Mouse (Mus musculus) adrenal gland, adult 2 months (tissue): Measurements from ENCODE around the gene Foxj3. TPM values are rescaled to one million over a fixed set of nuclear protein-coding genes. Genes with fewer than 3 reads are reported as not detected.
A peak's percentile ranks its signal among the peaks of the same experiment; 100 is the strongest.
"Not testable (repeated sequence)": the region's sequence is repeated elsewhere in the genome, so short reads cannot be mapped to it uniquely, and the experiment has no call there.

Experiments used
- DNase-seq: peaks from one replicate; pipeline ENCODE4 v3.0.0; 2021
- long read RNA-seq: library from polyadenylated mRNA; stranded (forward); transcript quantifications from one replicate; pipeline ENCODE4 v2.0.0, GENCODE M21; 2021
- polyA plus RNA-seq: library from polyadenylated mRNA; depleted of rRNA; stranded (reverse); fragments of >200 nt; gene quantifications from 2 replicates; pipeline ENCODE4 v1.2.3, GENCODE M21; 2012; rRNA removed
- total RNA-seq, 2 experiments: library from RNA; stranded (reverse); gene quantifications; 2 replicates each; pipeline ENCODE4 v1.2.3; 2021

The Foxj3 gene
- total RNA-seq (10 to 100 TPM; 41.8 to 43.6 TPM), polyA plus RNA-seq (10.2 and 11.8 TPM in 2 replicates)
- long read RNA-seq, full-length matches to known transcripts = 1 of 4 reads
- long read RNA-seq, partial matches to known transcripts = 2 of 4 reads
- long read RNA-seq, other reads (novel, unspliced or antisense) = 1 of 4 reads

DNA sequence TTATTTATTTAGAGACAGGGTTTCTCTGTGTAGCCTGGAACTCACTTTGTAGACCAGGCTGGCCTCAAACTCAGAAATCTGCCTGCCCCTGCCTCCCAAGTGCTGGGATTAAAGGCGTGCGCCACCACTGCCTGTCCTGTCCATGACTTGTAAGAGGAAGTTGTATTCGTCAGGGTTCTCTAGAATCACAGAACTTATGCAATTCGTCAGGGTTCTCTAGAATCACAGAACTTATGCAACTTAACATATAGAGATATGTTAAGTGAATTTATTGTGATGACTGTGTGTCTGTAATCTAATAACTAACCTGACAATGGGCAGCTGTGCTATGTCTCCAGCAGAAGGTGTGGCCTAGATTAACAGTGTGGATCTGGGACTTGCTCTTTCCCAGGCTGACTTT is at the start of gene Foxj3:
Gene Foxj3 (plus strand): TSS at position 390 of the 400 bp plus-strand sequence.
- not testable (repeated sequence) for DNase-seq

DNA sequence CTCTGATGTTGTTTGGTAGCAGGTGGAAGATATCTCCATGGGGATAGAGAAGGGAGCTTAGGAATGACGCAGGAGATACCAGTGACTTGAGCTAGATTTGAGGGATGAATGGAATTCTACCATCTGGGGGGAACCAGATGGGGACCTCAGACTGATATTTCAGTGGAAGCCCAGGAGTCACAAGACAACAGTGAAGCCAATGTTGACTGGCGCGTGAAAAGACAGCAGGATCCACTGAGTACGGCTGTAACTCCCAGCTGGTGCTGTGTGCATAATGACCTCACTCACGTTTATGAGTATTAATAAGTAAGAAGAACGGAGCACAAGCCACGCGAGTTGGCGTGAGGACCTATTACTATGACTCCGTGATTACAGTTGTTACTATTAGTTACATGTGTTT is 47.1 kb upstream of the Foxj3 start:
- DNase-seq = no peak

DNA sequence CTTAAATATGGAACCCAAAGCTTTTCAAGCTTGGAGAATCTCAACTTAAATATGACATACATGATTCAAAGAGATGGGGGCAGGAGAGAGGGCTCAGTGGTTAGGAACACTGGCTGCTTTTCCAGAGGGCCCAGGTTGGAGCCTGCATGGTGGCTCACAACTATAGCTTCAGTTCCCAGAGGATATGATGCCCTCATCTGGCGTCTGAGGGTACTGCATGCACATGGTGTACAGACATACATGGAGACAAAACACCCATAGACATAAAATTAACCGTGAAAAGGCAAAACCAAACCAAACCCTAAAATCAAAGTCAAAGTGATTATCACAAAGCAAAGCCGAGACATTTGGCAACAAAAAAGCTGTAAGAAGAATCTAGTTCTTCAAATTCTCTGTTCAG is 46.0 kb upstream of the Foxj3 start:
- no peak for DNase-seq

GRCm38 (mm10) chr4:119492291-119492932 is 44.4 kb upstream of the Foxj3 start, which contains the start of gene Rimkla:
TSS of gene Rimkla (minus strand) at chr4:119492628.
- DNase-seq = peak; percentile 86

DNA sequence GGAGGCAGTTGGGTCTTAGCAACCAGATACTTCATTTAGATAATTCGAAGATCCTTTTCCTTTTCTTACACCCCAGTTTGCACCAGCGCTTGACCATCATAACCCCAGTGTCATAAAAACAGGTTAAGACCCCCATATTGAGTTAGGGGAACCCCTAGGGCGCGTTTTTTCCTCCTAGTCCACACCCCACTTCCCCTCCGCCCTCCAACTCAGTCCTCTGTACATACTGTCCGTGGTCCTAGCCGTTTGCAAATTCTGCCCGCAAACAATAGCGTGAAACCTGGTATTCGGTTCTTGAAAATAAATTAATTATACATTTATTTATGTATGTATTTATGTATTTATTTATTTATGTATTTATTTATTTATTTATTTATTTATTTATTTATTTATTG is 43.9 kb upstream of the Foxj3 start:
- no peak for DNase-seq

GRCm38 (mm10) chr4:119498319-119498848 is 38.4 kb upstream of the Foxj3 start:
- no peak for DNase-seq

- DNase-seq = no peak
These were observed 25.2 kb upstream of the Foxj3 start for GRCm38 (mm10) chr4:119511591-119511990.

GRCm38 (mm10) chr4:119512731-119513141 is 24.1 kb upstream of the Foxj3 start:
- DNase-seq = no peak

- DNase-seq = no peak
These were observed 13.2 kb upstream of the Foxj3 start for GRCm38 (mm10) chr4:119523575-119523974.

DNA sequence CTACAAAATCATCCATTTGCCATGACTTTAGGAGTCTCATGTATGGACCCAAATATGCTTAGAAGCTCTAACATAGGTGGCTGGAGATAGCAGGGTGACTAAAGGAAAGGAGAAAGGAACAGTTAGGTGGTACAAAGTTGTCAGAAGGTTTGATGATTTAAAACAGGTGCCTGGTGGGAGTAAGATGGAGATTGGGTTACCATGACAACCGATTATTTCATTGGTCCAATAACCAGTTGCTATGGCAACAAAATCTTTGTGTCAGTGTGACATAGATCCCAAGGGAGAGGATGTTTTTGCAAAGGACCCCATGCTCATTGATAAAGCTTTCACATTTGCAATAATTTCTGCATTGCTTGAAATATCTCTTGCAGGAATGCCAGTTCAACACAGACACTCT is 12.8 kb upstream of the Foxj3 start:
- no peak for DNase-seq

GRCm38 (mm10) chr4:119524466-119524865 is 12.3 kb upstream of the Foxj3 start:
- DNase-seq = no peak

DNA sequence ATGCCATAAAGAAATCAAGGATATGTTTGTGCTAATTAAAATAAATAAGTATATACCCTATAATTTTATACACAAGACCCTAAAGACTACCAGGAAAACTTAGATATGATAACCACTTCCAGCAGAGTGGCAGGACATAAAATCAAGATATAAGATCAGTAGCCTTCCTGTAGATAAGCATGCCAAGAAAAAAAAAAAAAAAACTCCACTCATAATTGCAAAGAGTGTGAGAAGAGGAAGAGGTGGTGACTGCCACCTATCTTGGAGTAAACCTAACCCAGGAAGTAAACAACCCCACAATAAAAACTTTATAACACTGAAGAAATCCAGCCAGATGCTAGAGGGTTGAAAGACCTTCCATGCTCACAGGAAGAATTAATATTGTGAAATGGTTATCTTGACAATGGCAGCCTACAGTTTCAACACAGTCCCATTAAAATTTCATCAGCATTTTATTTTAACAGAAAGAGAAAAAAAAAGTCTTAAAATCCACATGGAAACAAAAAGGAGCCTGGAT is 10.4 kb upstream of the Foxj3 start:
- no peak for DNase-seq

DNA sequence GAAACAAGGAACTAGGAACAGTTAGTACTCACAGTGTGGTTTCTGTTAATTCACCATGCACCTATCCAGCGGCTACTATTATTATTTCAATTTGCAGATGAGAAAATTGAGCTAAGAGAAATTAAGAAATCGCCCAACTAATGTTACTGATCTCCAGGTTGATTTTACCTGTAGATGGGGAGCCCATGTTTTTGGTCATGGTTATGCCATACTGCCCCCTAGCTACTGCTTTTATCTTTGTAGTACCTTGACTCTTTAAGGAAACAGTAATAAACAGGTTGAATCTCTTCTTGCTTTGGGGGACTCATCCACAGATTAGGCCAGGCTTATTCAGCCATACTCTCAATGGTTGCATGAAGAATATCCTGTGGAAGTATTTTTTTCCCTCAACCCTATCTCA is 5.0 kb upstream of the Foxj3 start:
- DNase-seq = no peak

DNA sequence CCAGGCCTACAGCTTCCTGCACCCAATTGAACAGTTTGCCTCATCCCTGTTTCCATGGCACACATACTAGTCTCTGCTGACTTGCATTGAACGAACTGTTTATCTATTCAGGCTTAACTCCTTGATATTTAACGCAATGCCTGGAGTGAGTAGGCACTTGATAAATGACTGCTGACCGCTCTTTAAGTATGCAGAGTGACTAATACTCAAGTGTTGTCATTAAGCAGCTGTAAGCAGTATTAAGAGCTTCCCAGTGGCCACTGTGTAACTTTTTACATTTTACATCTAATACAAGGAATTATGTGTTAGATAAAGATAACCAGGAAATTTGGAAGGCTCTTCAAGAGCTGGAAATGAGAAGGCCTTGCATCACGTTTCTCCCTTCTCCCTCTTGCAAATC is 1.7 kb upstream of the Foxj3 start:
- no peak for DNase-seq

DNA sequence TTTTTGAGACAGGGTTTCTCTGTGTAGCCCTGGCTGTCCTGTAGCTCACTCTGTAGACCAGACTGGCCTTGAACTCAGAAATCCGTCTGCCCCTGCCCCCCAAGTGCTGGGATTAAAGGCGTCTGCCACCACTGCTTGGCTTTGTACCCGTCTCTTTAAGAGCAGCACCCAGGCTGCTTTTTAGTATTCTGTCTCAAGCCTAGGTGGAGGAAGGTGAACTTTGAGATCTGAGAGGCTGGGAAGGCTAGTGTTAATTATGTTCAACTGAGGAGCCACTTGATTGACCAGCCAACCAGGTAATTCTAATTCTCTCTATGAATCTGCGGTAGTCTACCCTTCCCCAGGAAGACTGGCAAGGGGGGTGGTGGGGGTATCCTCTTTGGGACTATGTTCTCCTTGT is 632 bp downstream of the Foxj3 start:
- DNase-seq = no peak

- DNase-seq = peak; percentile 97
These were observed 2.4 kb downstream of the Foxj3 start, which contains the start of gene Frg2f1 for GRCm38 (mm10) chr4:119539031-119539824. TSS of gene Frg2f1 (minus strand) at chr4:119539529.

GRCm38 (mm10) chr4:119539836-119540532 is 3.2 kb downstream of the Foxj3 start:
- DNase-seq = peak; percentile 66

DNA sequence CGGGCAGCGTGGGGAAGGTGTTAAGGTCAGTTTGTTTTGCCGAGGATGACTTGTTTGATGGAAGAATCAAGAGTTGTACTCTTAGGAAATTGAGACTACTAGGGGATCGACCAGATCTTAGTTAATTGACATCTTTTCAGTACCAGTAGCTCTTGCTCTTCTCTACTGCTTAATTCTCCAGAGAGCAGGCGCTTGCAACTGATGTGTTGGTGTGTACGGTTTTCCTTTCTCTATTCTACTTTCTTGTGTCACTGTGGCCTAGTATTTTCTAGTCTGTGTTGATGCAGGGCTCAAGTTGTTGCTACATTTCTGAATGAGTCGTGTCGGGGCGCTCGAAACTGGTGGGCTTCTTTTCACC is 3.7 kb downstream of the Foxj3 start:
- DNase-seq = no peak

GRCm38 (mm10) chr4:119550864-119551263 is 14.1 kb downstream of the Foxj3 start:
- no peak for DNase-seq

DNA sequence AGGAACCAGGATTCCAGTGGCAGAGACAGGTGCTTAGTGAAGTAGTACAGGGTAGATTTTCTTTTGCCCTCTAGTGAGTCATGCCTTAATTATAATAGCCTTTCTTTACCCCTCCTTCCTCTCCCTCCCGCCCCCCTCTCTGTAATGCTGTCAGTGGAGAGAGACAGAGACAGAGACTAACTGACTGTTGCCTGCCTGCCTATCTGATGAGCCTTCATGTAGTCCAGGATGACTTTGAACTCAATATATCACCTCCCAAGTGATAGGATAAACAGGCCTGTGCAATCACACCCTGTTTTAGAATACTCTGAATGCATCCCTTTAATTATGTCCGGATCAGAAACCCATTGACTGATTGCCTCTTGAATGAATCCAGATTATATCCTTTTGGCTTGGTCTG is 18.7 kb downstream of the Foxj3 start:
- no peak for DNase-seq

GRCm38 (mm10) chr4:119563136-119563535 is 26.3 kb downstream of the Foxj3 start:
- DNase-seq = no peak

- DNase-seq = no peak
These were observed 29.6 kb downstream of the Foxj3 start for GRCm38 (mm10) chr4:119566322-119566835.
